9 mouse cellular contexts compared by ENCODE assay signal in the genomic region with DNA sequence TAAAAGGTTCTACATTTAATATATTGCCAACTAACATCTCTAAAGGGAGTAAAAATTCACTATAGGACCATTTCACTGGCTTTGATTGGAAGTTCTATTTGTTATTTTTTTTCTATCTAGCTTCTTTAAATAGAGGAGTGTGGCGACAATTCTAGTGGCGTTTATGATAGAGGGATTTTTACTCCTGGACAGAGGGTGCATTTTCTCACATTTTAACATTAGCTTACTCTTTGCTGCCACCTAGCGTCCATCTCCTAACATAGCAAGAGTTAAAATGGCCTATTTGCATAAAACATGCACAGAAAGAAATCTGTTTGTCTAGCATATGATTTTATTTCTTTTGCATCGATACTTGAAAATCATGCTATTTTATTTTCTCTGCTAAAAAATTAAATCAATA.
DNase-seq lines count a peak whose midpoint lies in the region; ATAC-seq lines count a peak whose summit lies in the region.
"Had no signal": no experiment of that assay in that cellular context is flagged by ENCODE, and none has a peak within 500 bp of the region (broad histone marks: within the 10 kb centered on the region; RNA-seq: fewer than 3 reads in every experiment).

No protein-coding gene starts in this region.

- no peak overlapping the region for H3K4me2 ChIP-seq in neural tube, embryonic 12.5 days (replicated peaks)
- H3K4me2 ChIP-seq: neural tube, embryonic 13.5 days had no signal

- DNase-seq in gastrocnemius, adult 18-20 months (ENCODE audit: low spot score): peak; percentile 2
- no peak for DNase-seq in gastrocnemius, postnatal 4 days (ENCODE audit: low spot score in 2 of 2)
- peak; percentile 49 for DNase-seq in right cerebral cortex, adult 18-20 months
- no peak for DNase-seq in right cerebral cortex, postnatal 36 days (ENCODE audit: low spot score in 2 of 2)
- DNase-seq in cerebellum, postnatal 14 days: peak; percentile 78 to 80
- peak; percentile 25 for DNase-seq in kidney, postnatal 14 days
- DNase-seq in natural killer cell, adult 2 months (ENCODE audit: low spot score in 2 of 2): no peak

- no peak overlapping the region for H3K9ac ChIP-seq in neural tube, embryonic 12.5 days
- H3K9ac ChIP-seq: neural tube, embryonic 13.5 days had no signal

- no peaks in the 10 kb centered on the region for H3K4me1 ChIP-seq in neural tube, embryonic 12.5 days
- H3K4me1 ChIP-seq: neural tube, embryonic 13.5 days had no signal

- no peak overlapping the region for H3K27ac ChIP-seq in neural tube, embryonic 12.5 days
- H3K27ac ChIP-seq: neural tube, embryonic 13.5 days had no signal

- H3K27me3 ChIP-seq in neural tube, embryonic 12.5 days (replicated peaks): no peaks in the 10 kb centered on the region
- H3K27me3 ChIP-seq: neural tube, embryonic 13.5 days had no signal

- H3K9me3 ChIP-seq in neural tube, embryonic 12.5 days: no peaks in the 10 kb centered on the region
- H3K9me3 ChIP-seq: neural tube, embryonic 13.5 days had no signal

- no peak overlapping the region for H3K4me3 ChIP-seq in neural tube, embryonic 12.5 days
- H3K4me3 ChIP-seq: neural tube, embryonic 13.5 days had no signal

- 0 out of 2 replicates have a peak, but pooled peaks have one; percentile 48 for ATAC-seq in neural tube, embryonic 12.5 days (ENCODE audit: low FRiP score, low read depth)

- no peaks in the 10 kb centered on the region for H3K36me3 ChIP-seq in neural tube, embryonic 12.5 days
- H3K36me3 ChIP-seq: neural tube, embryonic 13.5 days had no signal

- 7% methylated on average over 4 of the region's 4 CpGs for WGBS in neural tube, embryonic 12.5 days

Comparison
In these comparisons a context has a peak if more than half of its experiments do, and no peak if none do; other contexts are left out.
1. DNase-seq: peak in gastrocnemius, adult 18-20 months (single experiment), right cerebral cortex, adult 18-20 months (single experiment), cerebellum, postnatal 14 days (2 of 2) and kidney, postnatal 14 days (single experiment); none in gastrocnemius, postnatal 4 days (0 of 2), right cerebral cortex, postnatal 36 days (0 of 2) and natural killer cell, adult 2 months (0 of 2).